Mouse (Mus musculus): ENCODE data around the gene Il1f6. TPM values are rescaled to one million over a fixed set of nuclear protein-coding genes. Genes with fewer than 3 reads are reported as not detected.
"Not testable (repeated sequence)": the region's sequence is repeated elsewhere in the genome, so short reads cannot be mapped to it uniquely, and the experiment has no call there.

Il1f6 gene
- polyA plus RNA-seq (2015; fragmentation: Nextera tagmentation; extraction: Ambion mirVana), result 2.5 and 4.3 TPM in 2 replicates

DNA sequence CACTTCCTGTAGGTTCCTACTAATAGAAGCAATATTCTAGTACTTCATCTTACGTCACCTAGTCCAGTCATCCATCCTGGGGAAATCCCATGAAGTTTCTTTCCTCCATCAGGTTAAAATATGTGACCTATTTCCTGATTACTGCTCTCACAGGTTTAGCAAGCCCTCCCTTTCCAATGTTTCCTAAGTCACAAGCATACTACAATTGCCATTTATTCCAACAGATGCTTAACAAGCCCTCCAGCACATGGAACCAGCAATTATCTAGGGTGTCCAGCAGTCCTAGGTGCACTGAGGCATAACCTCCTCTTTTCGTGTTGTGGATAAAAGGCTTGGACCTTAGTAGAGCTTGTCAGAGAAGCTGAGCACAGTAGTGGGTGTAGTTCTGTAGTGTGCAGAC is at the start of gene Il1f6:
Gene Il1f6 (plus strand): TSS at position 301 of the 400 bp plus-strand sequence.
- no peak within 1 kb of the TSS for H3K27ac ChIP-seq
- H3K27me3 ChIP-seq, result no peaks in the 10 kb centered on the region
- H3K4me3 ChIP-seq, result no peak within 1 kb of the TSS
- WGBS, result 68% methylated on average over 2 of the region's 2 CpGs
- no peaks in the 10 kb centered on the region for H3K9me3 ChIP-seq
- ATAC-seq (ENCODE audit: insufficient number of reproducible peaks, low FRiP score, low TSS enrichment, low read depth), result no peak
- no peak within 1 kb of the TSS for H3K9ac ChIP-seq
- H3K4me1 ChIP-seq, result no peaks in the 10 kb centered on the region
- no peak within 1 kb of the TSS for H3K4me2 ChIP-seq
- no peaks in the 10 kb centered on the region for H3K36me3 ChIP-seq

DNA sequence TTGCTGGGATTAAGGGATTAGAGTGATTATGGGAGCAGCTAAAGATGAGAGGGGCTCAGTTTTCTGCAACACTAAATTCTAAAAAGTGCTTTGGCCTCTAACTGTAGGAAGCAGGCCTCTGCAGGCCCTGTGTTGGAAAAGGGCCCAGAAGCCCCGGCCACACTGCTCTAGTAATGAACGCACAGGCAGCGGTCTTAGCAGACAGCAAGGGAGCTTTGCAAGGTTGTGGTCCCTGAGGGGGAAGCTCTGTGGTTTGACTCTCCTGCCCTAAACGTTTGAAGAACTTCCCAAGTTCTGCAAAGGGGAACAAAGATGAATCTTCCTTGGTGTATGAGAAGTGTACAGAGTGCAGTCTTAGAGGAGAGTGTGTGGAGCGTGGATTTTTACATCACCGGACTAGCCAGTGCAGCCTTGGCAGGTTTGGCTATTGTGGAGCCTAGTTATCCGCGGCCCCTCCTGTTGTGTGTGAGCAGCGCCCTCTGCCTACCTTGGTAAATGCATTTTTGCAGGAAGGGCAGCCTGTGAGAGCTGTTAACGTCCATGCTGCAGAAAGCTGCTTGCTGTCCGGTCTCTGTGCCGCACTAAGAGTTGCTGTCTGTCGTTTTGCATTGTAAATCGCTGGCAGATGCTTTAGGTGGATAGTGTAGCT is 33.4 kb upstream of the Il1f6 start:
- not testable (repeated sequence) for H3K4me1 ChIP-seq, H3K9ac ChIP-seq, H3K36me3 ChIP-seq, H3K27ac ChIP-seq, H3K27me3 ChIP-seq, H3K9me3 ChIP-seq
- ATAC-seq (ENCODE audit: insufficient number of reproducible peaks, low FRiP score, low TSS enrichment, low read depth), result peak; percentile 76; the same call in 1 of the 2 replicates
- H3K4me2 ChIP-seq, result peak overlapping the region; percentile 36
- 7% methylated on average over 14 of the region's 14 CpGs for WGBS
- peak overlapping the region; percentile 11 for H3K4me3 ChIP-seq

DNA sequence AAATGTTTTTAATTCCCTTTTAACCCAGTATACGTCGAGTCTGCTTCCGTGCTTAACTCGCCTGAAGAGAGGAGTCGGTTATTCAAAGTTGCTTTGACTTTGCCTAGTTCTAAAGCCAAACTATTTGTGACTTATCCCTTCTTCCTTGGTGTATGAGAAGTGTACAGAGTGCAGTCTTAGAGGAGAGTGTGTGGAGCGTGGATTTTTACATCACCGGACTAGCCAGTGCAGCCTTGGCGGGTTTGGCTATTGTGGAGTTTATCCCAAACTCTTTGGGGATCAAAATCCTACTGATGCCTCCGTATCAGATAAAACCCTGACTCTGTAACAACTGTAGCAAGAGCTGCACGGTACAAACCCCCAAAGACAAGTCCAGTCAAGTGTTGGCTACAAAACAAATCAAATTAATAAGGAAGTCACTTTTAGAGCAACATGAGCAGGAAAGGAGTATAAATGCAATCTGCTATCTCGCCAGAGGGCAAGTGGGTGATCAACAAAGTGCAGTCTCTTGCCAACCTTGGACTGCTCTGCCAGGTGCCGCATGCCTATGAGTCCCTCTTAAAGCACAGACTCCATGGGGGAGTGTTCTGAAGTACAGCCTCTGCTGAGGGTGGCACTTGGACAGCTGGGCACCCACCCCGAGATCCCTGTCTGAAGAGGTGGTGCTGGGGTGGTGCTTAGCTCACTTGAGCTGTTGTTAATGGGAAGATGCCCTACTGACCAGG is 32.6 kb upstream of the Il1f6 start:
- 46% methylated on average over 13 of the region's 13 CpGs for WGBS
- not testable (repeated sequence) for H3K36me3 ChIP-seq; H3K4me1 ChIP-seq; H3K27me3 ChIP-seq; H3K9me3 ChIP-seq; H3K27ac ChIP-seq; H3K9ac ChIP-seq; ATAC-seq (ENCODE audit: insufficient number of reproducible peaks, low FRiP score, low TSS enrichment, low read depth)
- Histone ChIP-seq H3K4me3 (peak overlapping the region; percentile 11), H3K4me2 (peak overlapping the region; percentile 36)

DNA sequence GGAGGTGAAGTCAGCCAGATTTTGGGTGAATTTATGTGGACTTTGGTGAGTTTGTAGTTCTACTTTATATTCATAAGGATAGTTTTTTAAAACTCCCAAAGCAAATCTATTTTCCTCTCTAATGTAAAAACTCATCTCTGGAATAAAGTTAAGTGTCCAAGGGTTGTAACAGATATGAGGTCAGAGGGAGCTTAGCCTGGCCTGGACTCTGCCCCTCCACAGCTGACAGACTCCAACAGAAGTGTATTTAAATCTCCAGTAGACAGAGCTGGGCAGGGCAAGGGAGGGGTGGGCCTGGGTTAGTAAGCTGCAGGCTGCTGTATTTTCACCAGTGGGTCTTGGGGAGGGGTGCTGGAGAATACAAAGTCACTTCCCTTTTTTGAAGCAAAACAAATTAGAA is 31.1 kb upstream of the Il1f6 start:
- not testable (repeated sequence) for ATAC-seq (ENCODE audit: insufficient number of reproducible peaks, low FRiP score, low TSS enrichment, low read depth); H3K4me2 ChIP-seq; H3K27me3 ChIP-seq; H3K36me3 ChIP-seq; H3K9ac ChIP-seq; H3K4me3 ChIP-seq; H3K9me3 ChIP-seq; H3K4me1 ChIP-seq; H3K27ac ChIP-seq

DNA sequence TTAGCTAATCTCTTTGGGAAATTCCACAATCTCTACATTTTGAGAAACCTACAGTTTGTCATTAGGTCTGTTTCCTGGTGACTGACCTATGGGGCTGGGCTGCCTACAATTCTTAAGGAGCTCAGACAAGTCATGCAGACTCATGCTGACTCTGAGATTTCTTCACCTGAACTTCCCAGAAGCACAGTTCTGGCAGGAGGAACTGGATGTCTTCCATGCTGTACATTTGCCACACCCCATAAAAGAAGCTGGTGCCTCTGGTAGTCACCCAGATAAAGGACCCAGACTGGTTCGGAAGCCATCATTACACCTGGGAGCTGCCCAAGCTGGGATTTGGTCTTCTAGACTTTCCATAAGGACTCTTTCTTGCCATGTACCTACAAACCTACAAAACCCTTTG is 29.0 kb upstream of the Il1f6 start, which contains the start of gene Il1f9:
Gene Il1f9 (plus strand): TSS at position 301 of the 400 bp plus-strand sequence.
- H3K4me1 ChIP-seq, result peaks cover 6% of the 10 kb centered on the region; the same call in 1 of the 2 replicates
- no peak within 1 kb of the TSS for H3K4me3 ChIP-seq
- H3K27ac ChIP-seq, result no peak within 1 kb of the TSS
- 86% methylated on average over 1 of the region's 1 CpGs for WGBS
- ATAC-seq (ENCODE audit: insufficient number of reproducible peaks, low FRiP score, low TSS enrichment, low read depth), result no peak
- H3K9ac ChIP-seq, result no peak within 1 kb of the TSS
- H3K4me2 ChIP-seq, result no peak within 1 kb of the TSS
- no peaks in the 10 kb centered on the region for H3K36me3 ChIP-seq
- H3K9me3 ChIP-seq, result no peaks in the 10 kb centered on the region
- no peaks in the 10 kb centered on the region for H3K27me3 ChIP-seq

DNA sequence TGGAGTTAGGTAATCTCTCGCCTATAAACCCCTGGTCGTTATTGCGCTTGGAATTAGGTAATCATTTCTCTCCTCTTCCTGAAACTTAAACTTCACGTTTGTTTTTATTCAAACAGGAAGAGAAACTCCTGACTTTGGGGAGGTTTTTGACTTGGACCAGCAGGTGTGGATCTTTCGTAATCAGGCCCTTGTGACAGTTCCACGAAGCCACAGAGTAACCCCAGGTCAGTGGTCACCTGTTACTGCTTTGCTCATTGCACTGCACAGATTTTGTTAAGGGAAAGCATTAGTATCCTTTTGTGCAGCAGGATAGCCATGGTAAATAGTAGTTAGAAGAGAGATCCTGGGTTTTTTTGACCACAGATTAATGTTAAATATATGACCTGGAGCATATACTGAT is 27.6 kb upstream of the Il1f6 start:
- H3K4me3 ChIP-seq, result no peak overlapping the region
- no peak overlapping the region for H3K27ac ChIP-seq
- H3K27me3 ChIP-seq, result no peaks in the 10 kb centered on the region
- no peaks in the 10 kb centered on the region for H3K9me3 ChIP-seq
- WGBS, result 60% methylated on average over 6 of the region's 6 CpGs
- no peaks in the 10 kb centered on the region for H3K36me3 ChIP-seq
- no peak for ATAC-seq (ENCODE audit: insufficient number of reproducible peaks, low FRiP score, low TSS enrichment, low read depth)
- no peaks in the 10 kb centered on the region for H3K4me1 ChIP-seq
- no peak overlapping the region for H3K4me2 ChIP-seq
- no peak overlapping the region for H3K9ac ChIP-seq

DNA sequence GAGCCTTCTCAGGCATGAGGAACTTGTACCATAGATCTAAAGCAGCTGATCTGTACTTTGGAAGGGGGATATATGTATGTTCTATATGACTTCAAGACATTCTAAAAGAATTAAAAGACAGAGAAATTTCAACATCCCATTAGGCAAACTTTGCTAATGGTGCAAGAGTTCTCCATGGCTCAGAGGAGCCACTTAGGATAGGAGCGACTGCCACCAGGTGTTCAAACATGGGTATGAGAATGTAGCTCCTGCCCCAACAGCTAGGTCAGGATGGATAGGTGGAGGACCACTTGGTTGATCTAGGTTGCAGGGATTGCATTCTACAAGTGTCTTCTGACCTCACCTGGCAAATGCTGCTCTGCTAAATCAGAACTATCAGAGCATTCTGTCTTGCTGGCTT is 27.0 kb upstream of the Il1f6 start:
- H3K4me2 ChIP-seq, result no peak overlapping the region
- no peaks in the 10 kb centered on the region for H3K36me3 ChIP-seq
- H3K4me1 ChIP-seq, result no peaks in the 10 kb centered on the region
- WGBS, result 72% methylated on average over 1 of the region's 1 CpGs
- no peak overlapping the region for H3K27ac ChIP-seq
- no peak overlapping the region for H3K9ac ChIP-seq
- H3K27me3 ChIP-seq, result no peaks in the 10 kb centered on the region
- H3K9me3 ChIP-seq, result no peaks in the 10 kb centered on the region
- no peak for ATAC-seq (ENCODE audit: insufficient number of reproducible peaks, low FRiP score, low TSS enrichment, low read depth)
- no peak overlapping the region for H3K4me3 ChIP-seq

DNA sequence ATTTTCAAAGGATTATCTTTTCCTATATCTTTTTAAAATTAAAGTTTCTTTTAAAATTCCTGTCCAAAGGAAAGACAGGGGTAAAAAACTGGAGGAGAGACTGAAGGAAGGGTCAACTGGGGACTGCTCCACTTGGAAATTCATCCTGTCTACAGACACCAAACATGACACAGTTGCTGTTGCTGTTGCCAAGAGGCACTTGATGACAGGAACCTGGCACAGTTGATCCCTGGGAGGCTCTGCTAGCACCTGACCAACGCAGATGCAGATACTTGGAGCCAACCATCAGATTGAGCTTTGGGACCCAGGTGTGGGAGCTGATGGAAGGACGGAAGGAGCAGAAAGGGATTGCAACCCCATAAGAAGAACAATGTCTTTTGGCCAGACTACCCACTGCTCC is 12.0 kb downstream of the Il1f6 start:
- Histone ChIP-seq H3K9ac (no peak overlapping the region), H3K4me1 (no peaks in the 10 kb centered on the region), H3K27me3 (no peaks in the 10 kb centered on the region), H3K9me3 (no peaks in the 10 kb centered on the region), H3K27ac (no peak overlapping the region), H3K36me3 (no peaks in the 10 kb centered on the region), H3K4me2 (no peak overlapping the region), H3K4me3 (no peak overlapping the region)
- no peak for ATAC-seq (ENCODE audit: insufficient number of reproducible peaks, low FRiP score, low TSS enrichment, low read depth)
- 74% methylated on average over 2 of the region's 2 CpGs for WGBS

DNA sequence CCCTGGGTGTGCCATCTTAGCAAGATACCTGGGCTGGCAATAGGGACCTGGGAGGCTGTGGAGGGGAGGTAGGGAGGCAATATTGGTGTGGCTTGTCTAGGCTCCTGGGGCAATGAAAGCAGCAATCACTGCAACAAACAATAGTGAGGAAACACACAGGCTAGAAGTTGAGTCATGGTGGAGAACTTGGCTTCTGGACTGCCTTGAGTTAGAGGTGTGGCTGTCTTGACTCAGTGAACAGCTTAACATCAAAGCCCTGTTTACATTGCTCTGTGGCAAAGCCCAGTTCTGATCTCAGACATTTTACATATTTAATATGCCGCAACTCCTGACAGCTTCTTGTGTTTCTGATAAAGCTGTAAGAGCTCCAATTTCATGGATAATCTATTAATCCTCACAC is 52.3 kb downstream of the Il1f6 start:
- Histone ChIP-seq H3K4me1 (no peaks in the 10 kb centered on the region), H3K4me2 (no peak overlapping the region), H3K4me3 (no peak overlapping the region), H3K9ac (no peak overlapping the region), H3K27ac (no peak overlapping the region), H3K36me3 (no peaks in the 10 kb centered on the region), H3K27me3 (no peaks in the 10 kb centered on the region), H3K9me3 (no peaks in the 10 kb centered on the region)
- 81% methylated on average over 1 of the region's 1 CpGs for WGBS
- no peak for ATAC-seq (ENCODE audit: insufficient number of reproducible peaks, low FRiP score, low TSS enrichment, low read depth)

DNA sequence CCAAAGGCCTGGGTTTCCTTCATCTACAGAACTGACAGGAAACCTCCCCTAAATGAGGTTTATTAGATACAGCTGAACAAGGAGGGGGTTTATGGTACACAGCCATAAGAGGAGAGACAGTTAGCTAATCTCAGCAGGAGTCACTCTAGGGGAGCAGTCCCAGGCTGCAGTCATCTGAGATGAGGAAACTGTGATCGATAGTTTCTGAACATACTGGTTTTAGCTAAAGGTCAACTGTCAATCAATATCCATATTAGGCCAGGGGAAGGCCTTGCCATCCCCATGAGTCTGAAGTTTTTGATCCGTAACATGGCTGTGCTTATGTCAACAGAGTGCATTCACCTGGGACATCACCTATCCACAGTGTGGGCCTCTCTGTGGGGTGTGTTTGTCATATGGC is 58.4 kb downstream of the Il1f6 start:
- Histone ChIP-seq H3K27me3 (no peaks in the 10 kb centered on the region), H3K4me3 (no peak overlapping the region), H3K9ac (no peak overlapping the region), H3K4me1 (no peaks in the 10 kb centered on the region), H3K27ac (no peak overlapping the region), H3K9me3 (no peaks in the 10 kb centered on the region), H3K4me2 (no peak overlapping the region), H3K36me3 (no peaks in the 10 kb centered on the region)
- 83% methylated on average over 2 of the region's 2 CpGs for WGBS
- no peak for ATAC-seq (ENCODE audit: insufficient number of reproducible peaks, low FRiP score, low TSS enrichment, low read depth)

DNA sequence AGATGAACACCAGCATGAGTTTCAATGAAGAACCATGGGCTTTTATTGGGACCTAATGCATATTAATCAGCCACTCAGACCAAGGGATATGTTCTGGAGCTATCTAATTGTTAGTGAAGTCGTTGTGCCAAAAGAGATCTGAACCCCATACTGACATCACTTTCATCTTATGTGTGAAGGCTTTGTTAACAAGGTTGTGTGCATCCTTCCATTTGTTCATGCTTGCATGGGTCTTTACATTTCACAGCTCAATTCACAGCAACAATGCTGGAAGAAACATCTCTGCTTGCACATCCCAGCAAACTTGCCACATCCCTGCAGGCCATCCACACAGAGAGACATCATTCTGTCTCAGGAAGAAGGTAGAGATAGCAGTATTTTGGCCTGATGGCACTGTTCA is 59.9 kb downstream of the Il1f6 start:
- H3K9ac ChIP-seq, result no peak overlapping the region
- 34% methylated on average over 1 of the region's 1 CpGs for WGBS
- H3K4me3 ChIP-seq, result no peak overlapping the region
- no peaks in the 10 kb centered on the region for H3K36me3 ChIP-seq
- H3K27me3 ChIP-seq, result no peaks in the 10 kb centered on the region
- H3K4me1 ChIP-seq, result no peaks in the 10 kb centered on the region
- no peak for ATAC-seq (ENCODE audit: insufficient number of reproducible peaks, low FRiP score, low TSS enrichment, low read depth)
- no peaks in the 10 kb centered on the region for H3K9me3 ChIP-seq
- no peak overlapping the region for H3K27ac ChIP-seq
- H3K4me2 ChIP-seq, result no peak overlapping the region
